Mouse (Mus musculus): ENCODE data around the gene Tmem151b. TPM values are rescaled to one million over a fixed set of nuclear protein-coding genes. Genes with fewer than 3 reads are reported as not detected.
A peak's percentile ranks its signal among the peaks of the same experiment; 100 is the strongest.

The Tmem151b gene
- polyA plus RNA-seq, 1 experiment from 2014 or later, result 2.1 TPM

- H3K27me3 ChIP-seq (ENCODE audit: control insufficient read depth, insufficient read depth, low read length), result peaks cover 26% of the 10 kb centered on the region
- 0 out of 2 replicates have a peak, but pooled peaks have one; percentile 24 for ATAC-seq (ENCODE audit: insufficient read depth, low FRiP score)
- 4% methylated on average over 8 of the region's 8 CpGs for WGBS
These were observed 2.5 kb upstream of the Tmem151b start for GRCm38 (mm10) chr17:45551816-45552451.

GRCm38 (mm10) chr17:45551249-45551796 lies 1.8 kb upstream of the Tmem151b start:
- Histone ChIP-seq H3K4me3 (replicated peaks; ENCODE audit: low read length) (no peak overlapping the region), H3K9me3 (replicated peaks; ENCODE audit: control insufficient read depth, low read length) (no peaks in the 10 kb centered on the region), H3K27me3 (ENCODE audit: control insufficient read depth, insufficient read depth, low read length) (peaks cover 26% of the 10 kb centered on the region), H3K4me2 (ENCODE audit: low read depth, low read length) (no peak overlapping the region), H3K36me3 (ENCODE audit: control insufficient read depth, insufficient read depth, low read length) (no peaks in the 10 kb centered on the region), H3K4me1 (ENCODE audit: control insufficient read depth, insufficient read depth, low read length) (peaks cover 13% of the 10 kb centered on the region), H3K27ac (ENCODE audit: low read length) (no peak overlapping the region), H3K9ac (ENCODE audit: low read length) (no peak overlapping the region)
- 58% methylated on average over 7 of the region's 7 CpGs for WGBS
- no peak for ATAC-seq (ENCODE audit: insufficient read depth, low FRiP score)

More at GRCm38 (mm10) chr17:45551816-45552451, 2.5 kb upstream of the Tmem151b start:
- Histone ChIP-seq H3K27ac (ENCODE audit: low read length) (no peak overlapping the region), H3K9ac (ENCODE audit: low read length) (no peak overlapping the region), H3K4me3 (replicated peaks; ENCODE audit: low read length) (no peak overlapping the region), H3K4me2 (ENCODE audit: low read depth, low read length) (no peak overlapping the region), H3K36me3 (ENCODE audit: control insufficient read depth, insufficient read depth, low read length) (no peaks in the 10 kb centered on the region), H3K4me1 (ENCODE audit: control insufficient read depth, insufficient read depth, low read length) (peaks cover 13% of the 10 kb centered on the region), H3K9me3 (replicated peaks; ENCODE audit: control insufficient read depth, low read length) (no peaks in the 10 kb centered on the region)

- no peaks in the 10 kb centered on the region for H3K36me3 ChIP-seq (ENCODE audit: control insufficient read depth, insufficient read depth, low read length)
- peak overlapping the region; percentile 98; the same call in 1 of the 2 replicates for H3K4me2 ChIP-seq (ENCODE audit: low read depth, low read length)
- WGBS, result 15% methylated on average over 5 of the region's 5 CpGs
- H3K27ac ChIP-seq (ENCODE audit: low read length), result no peak overlapping the region
- H3K4me1 ChIP-seq (ENCODE audit: control insufficient read depth, insufficient read depth, low read length), result peaks cover 9% of the 10 kb centered on the region
- ATAC-seq (ENCODE audit: insufficient read depth, low FRiP score), result no peak
- peaks cover 36% of the 10 kb centered on the region for H3K27me3 ChIP-seq (ENCODE audit: control insufficient read depth, insufficient read depth, low read length)
- H3K4me3 ChIP-seq (replicated peaks; ENCODE audit: low read length), result no peak overlapping the region
- no peak overlapping the region for H3K9ac ChIP-seq (ENCODE audit: low read length)
- no peaks in the 10 kb centered on the region for H3K9me3 ChIP-seq (replicated peaks; ENCODE audit: control insufficient read depth, low read length)
These were observed 776 bp upstream of the Tmem151b start for GRCm38 (mm10) chr17:45550253-45550652.

- no peaks in the 10 kb centered on the region for H3K9me3 ChIP-seq (replicated peaks; ENCODE audit: control insufficient read depth, low read length)
- H3K27me3 ChIP-seq (ENCODE audit: control insufficient read depth, insufficient read depth, low read length), result peaks cover 50% of the 10 kb centered on the region
- peak; percentile 26; the same call in 1 of the 2 replicates for ATAC-seq (ENCODE audit: insufficient read depth, low FRiP score)
- H3K27ac ChIP-seq (ENCODE audit: low read length), result no peak overlapping the region
- 3% methylated on average over 64 of the region's 68 CpGs for WGBS
- no peaks in the 10 kb centered on the region for H3K36me3 ChIP-seq (ENCODE audit: control insufficient read depth, insufficient read depth, low read length)
- peak overlapping the region; percentile 98 for H3K4me2 ChIP-seq (ENCODE audit: low read depth, low read length)
- H3K4me3 ChIP-seq (replicated peaks; ENCODE audit: low read length), result peak overlapping the region; percentile 67
- peaks cover 16% of the 10 kb centered on the region for H3K4me1 ChIP-seq (ENCODE audit: control insufficient read depth, insufficient read depth, low read length)
- peak overlapping the region; percentile 80 for H3K9ac ChIP-seq (ENCODE audit: low read length)
These were observed 650 bp downstream of the Tmem151b start for GRCm38 (mm10) chr17:45548541-45549512.

- H3K27me3 ChIP-seq (ENCODE audit: control insufficient read depth, insufficient read depth, low read length), result peaks cover 62% of the 10 kb centered on the region
- H3K4me3 ChIP-seq (replicated peaks; ENCODE audit: low read length), result no peak overlapping the region
- H3K9me3 ChIP-seq (replicated peaks; ENCODE audit: control insufficient read depth, low read length), result no peaks in the 10 kb centered on the region
- 80% methylated on average over 5 of the region's 5 CpGs for WGBS
- no peak overlapping the region for H3K4me2 ChIP-seq (ENCODE audit: low read depth, low read length)
- peaks cover 16% of the 10 kb centered on the region for H3K4me1 ChIP-seq (ENCODE audit: control insufficient read depth, insufficient read depth, low read length)
- H3K36me3 ChIP-seq (ENCODE audit: control insufficient read depth, insufficient read depth, low read length), result no peaks in the 10 kb centered on the region
- no peak overlapping the region for H3K9ac ChIP-seq (ENCODE audit: low read length)
- no peak for ATAC-seq (ENCODE audit: insufficient read depth, low FRiP score)
- H3K27ac ChIP-seq (ENCODE audit: low read length), result no peak overlapping the region
These were observed 1.9 kb downstream of the Tmem151b start for GRCm38 (mm10) chr17:45547461-45548190.

- Histone ChIP-seq H3K9me3 (replicated peaks; ENCODE audit: control insufficient read depth, low read length) (no peaks in the 10 kb centered on the region), H3K9ac (ENCODE audit: low read length) (no peak overlapping the region), H3K27ac (ENCODE audit: low read length) (no peak overlapping the region), H3K4me1 (ENCODE audit: control insufficient read depth, insufficient read depth, low read length) (peaks cover 16% of the 10 kb centered on the region), H3K27me3 (ENCODE audit: control insufficient read depth, insufficient read depth, low read length) (peaks cover 68% of the 10 kb centered on the region), H3K4me2 (ENCODE audit: low read depth, low read length) (no peak overlapping the region), H3K36me3 (ENCODE audit: control insufficient read depth, insufficient read depth, low read length) (no peaks in the 10 kb centered on the region), H3K4me3 (replicated peaks; ENCODE audit: low read length) (no peak overlapping the region)
- no peak for ATAC-seq (ENCODE audit: insufficient read depth, low FRiP score)
- WGBS, result 73% methylated on average over 16 of the region's 16 CpGs
These were observed 2.5 kb downstream of the Tmem151b start for GRCm38 (mm10) chr17:45546941-45547340.

- Histone ChIP-seq H3K27me3 (ENCODE audit: control insufficient read depth, insufficient read depth, low read length) (peaks cover 74% of the 10 kb centered on the region), H3K4me3 (replicated peaks; ENCODE audit: low read length) (peak overlapping the region; percentile 25)
- 15% methylated on average over 74 of the region's 74 CpGs for WGBS
These were observed 4.1 kb downstream of the Tmem151b start for GRCm38 (mm10) chr17:45545278-45545961.

GRCm38 (mm10) chr17:45544873-45545277 lies 4.6 kb downstream of the Tmem151b start:
- Histone ChIP-seq H3K4me3 (replicated peaks; ENCODE audit: low read length) (peak overlapping the region; percentile 25), H3K9ac (ENCODE audit: low read length) (peak overlapping the region; percentile 10; the same call in 1 of the 2 replicates), H3K27ac (ENCODE audit: low read length) (no peak overlapping the region), H3K36me3 (ENCODE audit: control insufficient read depth, insufficient read depth, low read length) (no peaks in the 10 kb centered on the region), H3K9me3 (replicated peaks; ENCODE audit: control insufficient read depth, low read length) (no peaks in the 10 kb centered on the region), H3K27me3 (ENCODE audit: control insufficient read depth, insufficient read depth, low read length) (peaks cover 75% of the 10 kb centered on the region), H3K4me1 (ENCODE audit: control insufficient read depth, insufficient read depth, low read length) (peaks cover 9% of the 10 kb centered on the region), H3K4me2 (ENCODE audit: low read depth, low read length) (peak overlapping the region; percentile 46)
- WGBS, result 20% methylated on average over 46 of the region's 46 CpGs
- no peak for ATAC-seq (ENCODE audit: insufficient read depth, low FRiP score)

More at GRCm38 (mm10) chr17:45545278-45545961, 4.1 kb downstream of the Tmem151b start:
- Histone ChIP-seq H3K4me2 (ENCODE audit: low read depth, low read length) (peak overlapping the region; percentile 46), H3K27ac (ENCODE audit: low read length) (no peak overlapping the region), H3K9me3 (replicated peaks; ENCODE audit: control insufficient read depth, low read length) (no peaks in the 10 kb centered on the region), H3K36me3 (ENCODE audit: control insufficient read depth, insufficient read depth, low read length) (no peaks in the 10 kb centered on the region), H3K4me1 (ENCODE audit: control insufficient read depth, insufficient read depth, low read length) (peaks cover 14% of the 10 kb centered on the region), H3K9ac (ENCODE audit: low read length) (peak overlapping the region; percentile 10; the same call in 1 of the 2 replicates)
- ATAC-seq (ENCODE audit: insufficient read depth, low FRiP score), result no peak

Data from stomach, embryonic 16.5 days (tissue).